Mouse (Mus musculus): ENCODE results near the gene Qpctl.
A peak's percentile ranks its signal among the peaks of the same experiment; 100 is the strongest.

Qpctl gene

DNA sequence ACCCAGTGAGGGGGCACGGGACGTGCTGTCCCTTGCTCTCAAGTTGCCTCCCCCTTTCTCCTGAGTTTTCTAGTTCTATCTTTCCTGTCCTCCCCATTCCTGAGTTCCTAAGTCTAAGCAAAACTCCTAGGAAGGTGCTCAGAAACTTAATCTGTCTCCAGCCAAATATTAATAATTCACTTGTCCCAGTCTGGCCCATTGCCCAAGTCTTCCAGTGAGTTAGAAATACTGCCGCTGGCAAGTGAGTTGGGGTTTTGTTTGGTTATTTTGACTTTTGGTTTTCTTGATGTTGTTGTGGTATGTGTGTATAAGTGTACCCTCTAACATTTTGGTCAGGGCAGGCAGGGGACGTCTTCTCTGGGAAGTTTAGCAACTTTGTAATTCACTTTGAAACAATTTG lies 27.4 kb downstream of the Qpctl start:
- no peak for DNase-seq (ENCODE audit: low spot score in 2 of 2)

DNA sequence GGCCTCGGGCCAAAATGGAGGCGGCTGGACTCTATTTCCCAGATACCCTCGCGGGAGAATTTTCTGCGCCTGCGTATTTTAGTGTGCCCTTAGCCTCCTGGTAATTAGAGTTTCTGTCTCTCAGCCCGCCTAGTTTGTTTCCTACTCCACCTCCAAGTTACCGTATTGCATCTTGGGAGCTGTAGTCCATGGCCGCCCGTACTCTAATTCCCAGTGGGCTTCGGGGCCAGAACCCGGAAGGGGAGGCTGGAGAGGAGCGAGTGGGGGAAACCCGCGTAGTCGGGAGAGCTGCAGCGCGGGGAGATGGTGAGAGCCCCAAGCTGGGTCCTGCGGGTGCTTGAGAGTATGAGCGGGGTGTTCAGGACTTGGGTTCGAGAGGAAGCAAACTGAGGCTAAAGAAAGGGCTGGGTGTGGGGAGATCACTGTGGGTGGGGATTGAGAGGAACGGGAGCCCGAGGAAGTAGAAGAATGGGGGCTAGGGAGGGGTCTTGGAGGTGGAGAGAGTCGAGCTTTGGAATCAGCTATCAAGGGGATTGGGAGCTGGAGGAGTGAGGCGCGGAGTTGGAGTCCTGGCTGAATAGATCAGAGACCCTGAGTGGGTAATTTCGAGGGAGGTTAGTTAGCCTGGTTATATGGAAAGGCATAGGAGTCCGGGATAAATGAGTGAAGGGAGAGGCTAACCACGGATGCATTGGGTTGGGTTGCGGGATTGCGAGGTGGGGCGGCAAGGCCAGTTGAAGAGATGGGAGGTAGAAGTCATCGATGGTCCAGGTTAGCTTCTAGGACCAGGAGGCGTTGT lies 29.3 kb downstream of the Qpctl start, which contains the start of gene Fbxo46:
Gene Fbxo46 (plus strand): TSS at position 229 of the 799 bp plus-strand sequence.
- DNase-seq (ENCODE audit: low spot score in 2 of 2) = peak; percentile 75 to 82

DNA sequence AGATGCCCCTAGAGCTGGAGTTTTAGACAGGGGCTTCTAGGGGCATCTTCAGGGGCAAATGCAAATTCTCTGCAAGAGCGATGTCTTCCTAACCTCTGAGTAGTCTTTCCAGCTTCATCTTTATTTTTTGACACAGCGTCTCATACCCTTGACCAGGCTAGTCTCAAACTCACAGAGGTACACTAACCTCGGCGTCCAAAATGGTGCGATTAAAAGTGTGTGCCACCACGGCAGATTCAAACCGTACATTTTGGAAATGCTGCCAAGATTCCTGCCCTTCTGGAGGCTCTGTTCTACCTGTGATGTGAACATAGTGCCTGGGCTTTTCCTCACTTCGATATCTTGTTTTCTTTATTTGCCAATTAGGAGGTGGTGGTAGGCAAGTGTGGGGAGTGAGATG lies 30.0 kb downstream of the Qpctl start:
- DNase-seq (ENCODE audit: low spot score in 2 of 2) = no peak

DNA sequence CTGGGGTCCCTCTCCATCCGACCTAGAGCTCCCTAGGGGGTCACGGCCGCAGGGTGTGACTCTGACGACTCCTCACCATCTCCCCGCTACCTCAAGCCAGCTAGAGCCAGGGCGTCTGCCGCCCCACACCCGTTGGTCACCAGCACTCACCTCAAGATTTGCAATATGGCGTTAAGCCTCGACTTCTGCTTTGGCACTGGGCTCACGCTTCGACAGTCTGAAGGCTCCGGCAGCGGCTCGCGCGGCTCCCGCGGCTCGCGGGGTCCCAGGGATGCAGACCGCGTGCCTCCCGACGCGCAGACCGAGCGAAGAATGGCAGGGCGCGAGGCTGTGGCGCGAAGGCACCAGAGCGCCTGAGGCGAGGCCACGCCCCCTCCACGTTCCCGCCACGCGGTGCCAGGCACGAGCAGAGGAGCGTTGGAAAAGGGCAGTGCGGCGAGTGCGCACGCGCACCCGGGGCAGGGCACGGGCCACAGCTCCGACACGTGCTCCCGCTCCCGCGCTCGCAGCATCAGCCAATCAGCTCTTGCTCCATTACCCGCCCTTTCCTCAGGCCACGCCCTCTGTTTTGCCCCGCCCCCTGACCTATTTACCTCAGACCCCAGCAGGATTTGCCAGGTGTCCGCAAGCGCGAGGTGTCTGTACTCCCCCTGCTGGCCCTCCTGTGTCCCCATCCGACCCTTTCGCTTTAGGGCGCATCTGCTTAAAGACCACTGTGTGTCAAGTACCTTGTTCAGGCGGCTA lies 30.9 kb downstream of the Qpctl start, which contains the start of gene Gm4969:
Gene Gm4969 (minus strand): TSS at position 341 of the 744 bp plus-strand sequence.
- peak; percentile 57 to 73 for DNase-seq (ENCODE audit: low spot score in 2 of 2)

DNA sequence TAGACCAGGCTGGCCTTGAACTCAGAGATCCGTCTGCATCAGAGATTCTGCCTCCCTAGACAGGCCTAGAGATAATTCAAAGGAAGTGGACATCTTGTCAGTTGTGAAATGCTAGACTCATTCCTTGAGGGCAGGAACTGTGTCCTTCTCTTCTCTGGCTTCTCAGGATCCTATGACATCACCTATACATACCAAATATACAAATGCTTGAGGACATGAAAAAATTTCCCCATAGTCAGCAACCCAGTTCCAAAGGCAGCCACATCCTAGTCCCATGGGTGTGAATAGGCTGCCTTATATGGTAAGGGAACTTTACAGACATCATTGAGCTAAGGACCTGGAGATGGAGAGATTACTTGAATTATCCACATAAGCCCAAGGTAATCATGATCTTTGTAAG lies 39.5 kb downstream of the Qpctl start:
- no peak for DNase-seq (ENCODE audit: low spot score in 2 of 2)

DNA sequence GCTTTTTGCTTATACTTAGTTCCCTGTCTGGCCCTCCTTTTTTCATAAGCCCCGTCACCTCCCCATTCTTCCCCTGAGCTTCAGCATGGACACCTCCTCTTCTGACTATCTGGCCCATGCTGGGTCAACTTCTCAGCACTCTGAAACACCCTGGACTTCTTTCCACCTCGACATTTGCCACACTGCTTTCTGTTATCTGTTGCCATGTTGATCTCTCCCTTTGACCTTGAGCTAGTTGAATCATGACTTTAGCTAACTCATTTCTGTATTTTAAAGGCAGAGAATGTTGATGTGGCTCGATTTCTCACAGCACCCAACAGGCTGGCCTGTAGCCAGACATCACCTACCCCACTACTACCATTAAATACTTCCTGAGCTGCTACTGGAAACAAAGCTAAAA lies 41.7 kb downstream of the Qpctl start:
- DNase-seq (ENCODE audit: low spot score in 2 of 2) = no peak

DNA sequence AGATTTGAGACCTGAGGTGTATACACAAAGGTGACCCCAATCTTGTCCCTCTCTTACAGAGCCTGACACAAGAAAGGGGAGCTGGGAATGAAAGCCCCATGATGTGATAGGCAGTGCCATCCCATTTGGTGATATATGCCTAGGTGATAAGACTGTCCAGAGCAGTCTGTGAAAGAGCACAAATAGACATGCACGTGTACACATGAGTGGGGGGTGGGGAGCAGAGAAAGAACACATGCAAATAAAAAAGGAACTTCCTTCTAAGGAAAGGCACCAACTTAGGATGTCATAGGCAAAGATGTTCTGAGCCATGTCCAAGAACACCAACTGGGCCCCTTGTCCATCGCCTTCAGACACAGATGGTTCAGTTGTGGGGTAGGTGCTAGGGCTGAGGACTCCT lies 44.6 kb downstream of the Qpctl start:
- no peak for DNase-seq (ENCODE audit: low spot score in 2 of 2)

DNA sequence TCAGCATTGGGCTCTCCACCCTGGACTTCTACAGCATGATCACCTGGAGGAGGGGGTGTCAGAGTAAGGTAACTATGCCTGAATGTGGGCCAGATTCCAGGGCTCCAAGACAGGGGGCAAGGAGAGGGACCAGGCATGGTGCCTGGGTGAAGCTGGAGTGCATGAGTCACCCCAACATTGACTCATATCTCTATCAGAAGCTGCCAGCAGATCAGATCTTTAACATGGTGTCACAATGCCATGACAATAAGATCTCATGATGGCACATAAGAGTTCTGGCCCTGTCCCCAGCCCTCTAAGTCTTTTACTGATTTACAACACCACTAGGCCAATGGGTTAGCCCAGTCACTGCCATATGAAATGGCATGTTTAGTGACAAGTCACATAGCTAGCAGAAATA lies 45.4 kb downstream of the Qpctl start:
- DNase-seq (ENCODE audit: low spot score in 2 of 2) = no peak

DNA sequence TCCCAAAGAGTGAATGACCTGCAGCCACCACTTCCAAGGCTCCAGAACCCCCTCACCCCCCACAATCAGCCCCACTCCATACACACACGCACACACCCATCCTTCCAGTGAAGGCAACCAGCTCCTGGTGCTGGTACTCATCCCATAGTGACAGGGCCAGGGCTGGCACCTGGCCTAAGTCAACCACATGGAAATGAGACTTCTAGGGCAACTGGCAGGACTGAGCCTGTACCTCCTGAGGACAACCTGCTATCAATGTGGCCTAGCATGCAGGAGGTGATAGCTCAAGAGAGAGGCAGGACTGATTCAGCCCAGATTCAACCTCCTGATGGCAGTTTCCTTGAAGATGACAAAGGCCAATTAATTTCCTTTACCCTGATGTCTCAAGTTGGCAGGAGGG lies 48.8 kb downstream of the Qpctl start:
- no peak for DNase-seq (ENCODE audit: low spot score in 2 of 2)

DNA sequence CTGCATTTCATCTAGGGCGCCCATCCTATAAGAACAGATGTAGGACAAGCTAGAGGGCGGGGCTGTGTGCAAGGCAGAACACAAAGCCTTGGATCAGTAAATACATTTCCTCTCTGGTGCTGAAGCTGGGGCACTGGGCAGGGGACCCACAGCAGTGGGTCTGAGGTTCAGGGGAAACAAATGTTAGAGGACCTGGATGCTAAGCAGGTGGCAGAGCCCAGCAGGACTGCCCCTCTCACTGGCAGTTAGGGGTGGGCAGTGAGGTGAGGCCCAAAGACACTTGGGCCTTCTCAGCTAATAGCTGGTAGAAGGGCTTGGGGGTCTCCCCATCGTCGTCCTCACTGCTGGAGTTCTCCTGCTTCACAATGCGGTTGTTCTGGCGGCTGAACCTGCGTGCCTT lies 50.3 kb downstream of the Qpctl start:
- DNase-seq (ENCODE audit: low spot score in 2 of 2) = no peak

DNA sequence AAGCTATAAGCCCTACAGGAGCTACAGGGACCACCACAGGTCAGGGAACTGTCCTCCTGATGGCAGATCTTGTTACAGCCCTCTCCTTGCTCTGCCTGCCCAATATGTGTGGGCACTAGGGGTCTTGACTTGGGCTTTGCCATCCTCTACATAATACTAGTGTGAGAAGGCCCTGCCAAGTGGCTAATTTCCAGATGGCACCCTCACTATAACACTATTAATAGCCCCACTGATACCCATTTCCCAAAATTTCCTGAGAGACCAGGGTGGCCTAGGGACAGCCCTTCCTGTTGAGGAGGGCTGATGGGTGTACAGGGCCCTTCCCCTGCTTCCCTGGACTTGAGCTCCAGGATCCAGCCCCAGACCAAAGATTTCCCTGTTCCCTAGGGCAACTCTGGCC lies 51.2 kb downstream of the Qpctl start:
- DNase-seq (ENCODE audit: low spot score in 2 of 2) = no peak

DNA sequence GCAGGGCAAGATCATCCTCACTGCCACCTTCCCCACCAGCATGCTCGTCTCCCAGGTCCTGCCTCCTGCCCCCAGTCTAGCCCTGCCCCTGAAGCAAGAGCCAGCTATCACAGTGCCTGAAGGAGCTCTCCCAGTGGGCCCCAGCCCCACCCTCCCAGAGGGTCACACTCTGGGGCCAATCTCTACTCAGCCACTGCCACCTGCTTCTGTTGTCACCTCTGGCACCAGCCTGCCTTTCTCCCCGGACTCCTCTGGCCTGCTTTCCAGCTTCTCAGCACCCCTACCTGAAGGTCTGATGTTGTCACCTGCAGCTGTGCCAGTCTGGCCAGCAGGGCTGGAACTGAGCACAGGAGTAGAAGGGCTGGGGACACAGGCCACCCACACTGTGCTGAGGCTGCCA lies 51.9 kb downstream of the Qpctl start:
- DNase-seq (ENCODE audit: low spot score in 2 of 2) = no peak

DNA sequence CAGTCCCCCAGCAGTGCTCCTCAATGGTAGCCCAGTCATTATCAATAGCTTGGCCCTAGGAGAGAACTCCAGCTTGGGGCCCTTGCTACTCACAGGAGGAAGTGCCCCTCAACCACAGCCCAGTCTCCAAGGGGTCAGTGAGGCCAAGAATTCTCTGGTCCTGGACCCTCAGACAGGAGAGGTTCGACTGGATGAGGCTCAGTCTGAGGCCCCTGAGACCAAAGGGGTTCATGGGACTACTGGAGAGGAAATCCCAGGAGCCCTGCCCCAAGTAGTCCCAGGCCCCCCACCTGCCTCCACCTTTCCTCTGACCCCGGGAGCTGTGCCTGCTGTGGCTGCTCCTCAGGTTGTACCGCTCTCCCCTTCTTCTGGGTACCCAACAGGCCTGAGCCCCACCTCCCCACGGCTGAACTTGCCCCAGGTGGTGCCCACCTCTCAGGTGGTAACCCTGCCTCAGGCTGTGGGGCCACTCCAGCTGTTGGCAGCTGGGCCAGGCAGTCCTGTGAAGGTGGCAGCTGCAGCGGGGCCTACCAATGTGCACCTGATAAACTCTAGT lies 52.6 kb downstream of the Qpctl start:
- no peak for DNase-seq (ENCODE audit: low spot score in 2 of 2)

DNA sequence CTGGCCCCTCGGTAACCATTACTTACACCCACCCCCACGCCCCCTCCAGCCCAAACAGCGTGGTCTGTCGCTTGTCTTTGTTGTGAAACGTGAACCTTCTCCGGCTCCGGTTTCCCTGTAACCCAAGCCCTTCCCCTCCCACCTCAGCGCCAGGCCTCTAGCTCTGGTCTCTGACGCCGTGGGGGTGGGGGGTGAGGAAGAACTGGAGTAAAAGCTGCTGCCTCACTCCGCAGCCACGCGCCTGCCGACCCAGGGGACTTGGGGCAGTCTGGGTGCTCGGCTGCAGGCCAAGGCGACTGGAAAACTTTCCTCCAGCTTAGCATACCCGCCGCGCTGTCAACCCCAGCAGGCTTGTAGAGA lies 53.4 kb downstream of the Qpctl start:
- DNase-seq (ENCODE audit: low spot score in 2 of 2) = peak in 1 of 2 experiments; percentile 31

DNA sequence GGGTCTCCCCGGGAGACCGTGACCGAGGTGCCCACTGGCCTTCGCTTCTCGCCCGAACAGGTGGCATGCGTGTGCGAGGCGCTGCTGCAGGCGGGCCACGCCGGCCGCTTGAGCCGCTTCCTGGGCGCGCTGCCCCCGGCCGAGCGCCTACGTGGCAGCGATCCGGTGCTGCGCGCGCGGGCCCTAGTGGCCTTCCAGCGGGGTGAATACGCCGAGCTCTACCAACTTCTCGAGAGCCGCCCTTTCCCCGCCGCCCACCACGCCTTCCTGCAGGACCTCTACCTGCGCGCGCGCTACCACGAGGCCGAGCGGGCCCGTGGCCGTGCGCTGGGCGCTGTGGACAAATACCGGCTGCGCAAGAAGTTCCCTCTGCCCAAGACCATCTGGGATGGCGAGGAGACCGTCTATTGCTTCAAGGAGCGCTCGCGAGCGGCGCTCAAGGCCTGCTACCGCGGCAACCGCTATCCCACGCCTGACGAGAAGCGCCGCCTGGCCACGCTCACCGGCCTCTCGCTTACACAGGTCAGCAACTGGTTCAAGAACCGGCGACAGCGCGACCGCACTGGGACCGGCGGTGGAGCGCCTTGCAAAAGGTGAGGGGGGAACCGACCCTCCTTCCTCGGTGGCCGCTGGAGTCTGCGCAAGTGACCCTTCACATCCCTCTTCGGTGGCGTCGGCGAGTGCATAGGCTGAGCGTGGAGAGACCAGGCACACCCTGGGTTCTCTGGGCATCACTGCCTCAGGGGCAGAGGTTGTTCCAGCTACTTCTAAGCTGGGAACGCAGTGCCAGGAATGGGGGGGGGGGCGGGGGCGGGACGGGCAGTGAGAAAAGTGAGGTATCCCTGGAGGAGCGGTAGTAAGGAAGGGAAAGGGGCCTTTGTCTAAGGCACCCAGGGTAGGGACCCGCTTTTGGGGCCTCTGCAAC lies 54.0 kb downstream of the Qpctl start:
- peak in 1 of 2 experiments; percentile 47 for DNase-seq (ENCODE audit: low spot score in 2 of 2)

DNA sequence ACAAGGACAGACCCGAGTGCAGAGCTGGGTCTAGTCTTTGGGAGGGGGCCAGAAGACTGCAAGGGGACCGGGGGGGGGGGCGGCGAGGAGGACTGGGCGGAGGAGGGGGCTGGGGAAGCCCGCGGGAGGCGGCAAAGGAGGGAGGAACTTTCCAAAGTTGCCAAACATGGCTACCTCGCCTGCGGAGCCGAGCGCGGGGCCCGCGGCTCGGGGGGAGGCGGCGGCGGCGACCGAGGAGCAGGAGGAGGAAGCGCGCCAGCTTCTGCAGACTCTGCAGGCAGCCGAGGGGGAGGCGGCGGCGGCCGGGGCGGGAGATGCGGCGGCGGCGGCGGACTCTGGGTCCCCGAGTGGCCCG lies 54.6 kb downstream of the Qpctl start, which contains the start of gene Six5:
Gene Six5 (plus strand): TSS at position 124 of the 355 bp plus-strand sequence.
- DNase-seq (ENCODE audit: low spot score in 2 of 2) = peak in 1 of 2 experiments; percentile 44

DNA sequence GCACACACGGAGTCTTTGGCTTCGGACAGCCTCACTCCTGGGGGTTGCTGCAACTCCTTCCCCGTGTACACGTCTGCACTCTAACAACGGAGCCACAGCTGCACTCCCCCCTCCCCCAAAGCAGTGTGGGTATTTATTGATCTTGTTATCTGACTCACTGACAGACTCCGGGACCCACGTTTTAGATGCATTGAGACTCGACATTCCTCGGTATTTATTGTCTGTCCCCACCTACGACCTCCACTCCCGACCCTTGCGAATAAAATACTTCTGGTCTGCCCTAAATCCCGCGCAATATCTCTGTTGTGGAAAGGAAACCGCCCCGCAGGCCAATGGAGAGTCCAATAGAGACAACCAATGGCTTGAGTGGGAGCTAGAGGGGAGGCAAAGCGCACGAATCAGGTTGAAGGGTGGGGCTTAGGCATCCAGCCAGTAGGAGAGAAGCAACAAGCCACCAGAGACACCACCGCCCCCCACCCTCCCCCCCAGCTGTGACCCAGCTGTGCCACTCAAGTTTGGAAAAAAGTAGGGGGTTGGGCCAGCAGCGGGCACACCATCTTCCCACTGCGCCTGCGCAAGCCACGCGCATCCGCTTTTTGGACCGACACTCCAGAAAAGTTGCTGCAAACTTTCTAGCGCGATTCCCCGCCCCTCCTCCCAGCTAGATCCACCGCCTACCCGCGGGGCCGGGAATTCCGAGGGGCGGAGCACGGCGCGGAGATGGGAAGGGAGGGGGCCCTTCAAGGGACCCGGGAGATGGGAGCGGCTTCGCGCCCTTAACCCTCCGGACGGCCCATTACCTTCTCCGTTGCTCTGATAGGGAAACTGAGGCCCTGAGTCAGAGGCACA lies 55.3 kb downstream of the Qpctl start:
- peak; percentile 74 to 83 for DNase-seq (ENCODE audit: low spot score in 2 of 2)

DNA sequence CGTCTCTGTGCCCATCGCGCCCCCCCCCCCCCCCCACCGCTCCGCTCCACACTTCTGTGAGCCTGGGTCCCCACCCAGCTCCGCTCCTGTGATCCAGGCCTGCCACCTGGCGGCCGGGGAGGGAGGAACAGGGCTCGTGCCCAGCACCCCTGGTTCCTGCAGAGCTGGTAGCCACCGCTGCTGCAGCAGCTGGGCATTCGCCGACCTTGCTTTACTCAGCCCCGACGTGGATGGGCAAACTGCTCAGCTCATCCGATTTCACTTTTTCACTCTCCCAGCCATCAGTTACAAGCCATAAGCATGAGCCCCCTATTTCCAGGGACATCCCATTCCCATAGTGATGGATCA lies 55.9 kb downstream of the Qpctl start:
- peak; percentile 63 to 85 for DNase-seq (ENCODE audit: low spot score in 2 of 2)

DNA sequence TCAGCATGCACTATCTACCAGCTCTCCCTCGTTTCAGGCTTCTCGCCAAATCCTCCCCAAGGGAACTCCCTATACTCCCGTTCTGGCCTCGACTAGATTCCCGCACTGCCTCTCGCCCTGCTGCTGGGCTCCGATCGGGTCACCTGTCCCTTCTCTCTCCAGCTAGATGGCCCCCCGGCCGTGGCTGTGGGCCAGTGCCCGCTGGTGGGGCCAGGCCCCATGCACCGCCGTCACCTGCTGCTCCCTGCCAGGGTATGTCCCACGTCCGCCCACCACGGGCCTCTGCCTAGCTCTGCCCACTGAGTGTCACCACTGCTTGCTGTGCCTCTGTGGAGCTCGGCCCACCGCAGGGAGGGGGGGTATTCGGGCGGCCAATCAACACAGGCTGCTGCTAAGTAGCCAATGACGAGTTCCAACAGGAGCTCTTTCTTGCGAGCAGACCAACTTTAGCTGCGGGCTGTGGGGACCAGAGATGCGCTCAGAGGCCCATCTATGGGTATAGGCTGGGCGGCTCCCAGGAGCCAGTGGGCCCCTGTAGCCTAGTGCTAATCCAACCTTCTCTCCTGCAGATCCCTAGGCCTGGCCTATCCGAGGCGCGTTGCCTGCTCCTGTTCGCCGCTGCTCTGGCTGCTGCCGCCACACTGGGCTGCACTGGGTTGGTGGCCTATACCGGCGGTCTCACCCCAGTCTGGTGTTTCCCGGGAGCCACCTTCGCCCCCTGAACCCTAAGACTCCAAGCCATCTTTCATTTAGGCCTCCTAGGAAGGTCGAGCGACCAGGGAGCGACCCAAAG lies 56.5 kb downstream of the Qpctl start:
- DNase-seq (ENCODE audit: low spot score in 2 of 2) = peak in 1 of 2 experiments; percentile 46

DNA sequence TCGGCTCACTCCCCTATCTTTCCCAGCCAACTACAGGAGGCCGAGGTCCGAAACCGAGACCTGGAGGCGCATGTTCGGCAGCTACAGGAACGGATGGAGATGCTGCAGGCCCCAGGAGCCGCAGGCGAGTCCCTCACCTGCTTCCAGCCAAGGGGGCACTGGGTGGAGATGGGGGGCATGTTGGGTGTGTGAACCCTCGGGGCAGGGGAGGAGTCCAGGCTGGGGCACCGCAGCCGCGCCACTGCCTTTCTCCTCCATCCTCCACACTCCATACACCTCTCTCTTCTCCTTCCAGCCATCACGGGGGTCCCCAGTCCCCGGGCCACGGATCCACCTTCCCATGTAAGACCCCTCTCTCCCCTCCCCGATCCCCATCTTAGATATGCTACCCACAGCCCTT lies 57.2 kb downstream of the Qpctl start:
- no peak for DNase-seq (ENCODE audit: low spot score in 2 of 2)

All from cerebellum, postnatal 4 days (tissue).